Mouse (Mus musculus): ENCODE data around the gene Map3k3. TPM values are rescaled to one million over a fixed set of nuclear protein-coding genes. Genes with fewer than 3 reads are reported as not detected.

Gene Map3k3
- polyA plus RNA-seq (2015; fragmentation: Nextera tagmentation; extraction: Ambion mirVana) = 14.2 TPM in 2 replicates

DNA sequence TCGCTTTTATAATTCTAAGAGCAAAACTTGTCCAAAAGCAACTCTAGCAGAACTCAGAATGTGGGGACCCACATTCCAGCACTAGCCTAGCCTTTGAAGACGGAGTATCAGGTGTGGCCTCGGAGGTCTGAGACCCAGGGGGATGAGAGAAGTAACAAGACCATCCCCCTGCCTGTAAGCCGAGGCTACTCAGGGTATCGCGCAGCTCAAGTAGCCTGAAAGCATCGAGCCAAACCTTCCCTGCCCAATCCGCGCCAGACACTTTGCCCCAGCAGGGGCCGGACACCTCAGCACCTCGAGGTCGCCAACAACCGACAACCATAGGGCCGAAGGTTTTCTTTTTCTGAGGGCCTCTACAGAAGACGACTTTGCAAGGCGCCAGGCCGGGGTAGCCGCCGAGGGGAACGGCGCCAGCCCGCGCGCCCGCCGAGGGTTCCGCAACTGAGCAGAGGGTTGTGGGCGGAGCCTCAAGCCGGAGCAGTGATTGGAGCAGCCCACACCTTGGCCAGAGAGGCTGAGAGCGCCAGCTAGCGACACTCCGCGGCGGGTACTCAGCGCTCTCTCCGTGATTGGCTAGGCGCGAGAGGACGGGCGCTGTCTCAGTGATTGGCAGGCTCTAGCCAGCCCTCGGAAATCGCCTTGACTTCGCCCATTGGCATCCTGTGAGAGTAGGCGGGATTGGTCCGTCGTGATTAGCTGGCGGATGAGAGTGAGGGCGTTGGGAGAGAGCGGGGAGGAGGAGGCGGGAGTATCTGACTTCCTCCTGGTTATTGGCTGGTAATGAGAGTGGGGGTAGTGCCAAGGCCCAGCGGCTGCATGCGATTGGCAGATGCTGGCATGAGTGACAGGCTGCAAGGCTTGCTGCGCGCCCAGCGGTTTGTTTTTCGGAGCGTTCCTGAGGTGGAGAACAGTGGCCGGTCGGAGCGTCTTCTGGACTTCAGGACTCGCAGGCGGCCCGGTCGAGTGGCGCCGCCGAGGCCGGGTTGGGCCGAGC lies at the start of gene Map3k3:
Map3k3 (plus strand) TSS at position 906 of the 994 bp plus-strand sequence.
- peak within 1 kb of the TSS; percentile 89 for H3K9ac ChIP-seq (replicated peaks)
- under 1% methylated on average over 69 of the region's 69 CpGs for WGBS
- H3K9me3 ChIP-seq = no peaks in the 10 kb centered on the region
- H3K4me1 ChIP-seq = peaks cover 20% of the 10 kb centered on the region
- peak; percentile 98 for ATAC-seq (replicated peaks)
- H3K27ac ChIP-seq (replicated peaks) = peak within 1 kb of the TSS; percentile 97
- no peaks in the 10 kb centered on the region for H3K36me3 ChIP-seq
- no peaks in the 10 kb centered on the region for H3K27me3 ChIP-seq
- peak within 1 kb of the TSS; percentile 71 for H3K4me3 ChIP-seq
- peak within 1 kb of the TSS; percentile 71 for H3K4me2 ChIP-seq (replicated peaks)

DNA sequence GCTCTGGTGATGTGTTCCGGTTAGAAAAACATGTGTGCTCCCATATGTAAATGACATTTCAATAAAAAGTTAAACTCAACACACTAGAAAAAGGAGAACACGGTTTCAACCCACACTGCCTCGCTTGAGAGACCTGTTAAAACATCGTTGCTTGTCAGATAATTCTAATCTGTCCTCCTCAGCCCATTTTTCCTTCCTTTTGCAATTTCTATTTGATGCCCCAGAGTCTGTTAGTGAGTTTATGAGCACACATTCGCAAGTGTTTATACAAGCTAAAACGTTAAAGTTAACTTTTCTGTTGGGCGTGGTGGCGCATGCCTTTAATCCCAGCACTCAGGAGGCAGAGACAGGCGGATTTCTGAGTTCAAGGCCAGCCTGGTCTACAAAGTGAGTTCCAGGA lies 49.4 kb upstream of the Map3k3 start:
- Histone ChIP-seq H3K4me1 (peaks cover 32% of the 10 kb centered on the region), H3K27me3 (no peaks in the 10 kb centered on the region), H3K9ac (replicated peaks) (no peak overlapping the region), H3K4me3 (no peak overlapping the region), H3K27ac (replicated peaks) (no peak overlapping the region), H3K4me2 (replicated peaks) (no peak overlapping the region), H3K36me3 (no peaks in the 10 kb centered on the region), H3K9me3 (no peaks in the 10 kb centered on the region)
- ATAC-seq (replicated peaks) = no peak
- 90% methylated on average over 9 of the region's 9 CpGs for WGBS

DNA sequence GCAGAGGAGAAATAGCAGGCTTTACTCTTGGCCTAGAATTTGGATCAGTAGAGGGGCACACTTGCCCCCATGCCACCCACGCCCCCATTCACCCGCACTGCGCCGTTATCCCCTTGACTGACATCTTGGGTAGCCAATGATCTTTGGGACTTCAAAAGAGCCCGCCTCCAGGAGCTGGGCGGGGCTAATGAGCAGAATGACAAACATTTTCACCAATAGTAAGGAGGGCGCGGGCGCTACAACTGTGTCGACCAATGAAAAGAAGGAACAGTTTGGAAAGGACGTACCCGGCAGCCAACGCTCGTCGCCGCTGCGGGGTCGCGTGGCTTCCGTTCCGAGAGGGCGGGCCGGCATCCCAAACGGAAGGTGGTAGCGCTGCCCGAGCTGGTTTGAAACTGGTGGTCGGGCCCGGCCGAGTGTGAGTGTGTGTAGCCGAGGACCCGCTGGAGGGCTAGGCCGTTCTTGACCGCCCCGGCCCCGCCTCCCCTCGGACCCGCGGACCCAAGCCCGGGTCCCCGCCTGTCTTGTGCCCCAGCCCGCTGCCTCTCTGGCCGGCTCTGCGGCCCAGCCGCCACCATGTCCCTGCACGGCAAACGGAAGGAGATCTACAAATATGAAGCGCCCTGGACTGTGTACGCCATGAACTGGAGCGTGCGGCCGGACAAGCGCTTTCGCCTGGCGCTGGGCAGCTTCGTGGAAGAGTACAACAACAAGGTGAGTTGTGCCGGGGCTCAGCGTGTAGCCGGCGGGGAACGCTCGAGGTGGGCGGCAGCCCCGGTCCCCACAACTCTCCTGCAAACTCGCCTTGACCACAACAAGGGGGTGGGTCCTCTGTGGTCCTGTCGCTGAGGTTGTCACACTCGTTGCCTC lies 47.6 kb upstream of the Map3k3 start, which contains the start of gene Dcaf7:
Dcaf7 (plus strand) TSS at position 325 of the 870 bp plus-strand sequence.
- Histone ChIP-seq H3K9ac (replicated peaks) (peak within 1 kb of the TSS; percentile 90), H3K36me3 (no peaks in the 10 kb centered on the region), H3K4me2 (replicated peaks) (peak within 1 kb of the TSS; percentile 84), H3K27ac (replicated peaks) (peak within 1 kb of the TSS; percentile 90), H3K9me3 (no peaks in the 10 kb centered on the region), H3K4me1 (peaks cover 37% of the 10 kb centered on the region), H3K4me3 (peak within 1 kb of the TSS; percentile 80), H3K27me3 (no peaks in the 10 kb centered on the region)
- under 1% methylated on average over 65 of the region's 66 CpGs for WGBS
- ATAC-seq (replicated peaks) = peak; percentile 99

DNA sequence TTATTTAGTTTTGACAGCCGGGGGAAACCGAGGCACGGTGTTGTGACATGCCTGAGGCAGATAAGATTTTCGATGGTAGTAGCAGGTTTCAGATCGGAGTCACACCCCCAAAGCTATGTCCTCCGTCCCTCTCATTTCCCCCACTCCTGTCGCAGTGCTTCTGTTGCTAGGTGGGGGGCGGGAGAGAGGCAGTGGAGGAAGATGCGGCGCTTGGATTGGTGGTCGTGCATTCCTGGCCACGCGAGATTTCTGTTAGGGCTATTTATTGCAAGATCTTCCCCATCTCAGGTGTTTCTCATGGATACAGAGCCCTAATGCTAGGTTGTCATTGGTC lies 47.0 kb upstream of the Map3k3 start:
- peak; percentile 11; the same call in 1 of the 2 replicates for ATAC-seq (replicated peaks)
- H3K4me3 ChIP-seq = peak overlapping the region; percentile 80
- H3K36me3 ChIP-seq = no peaks in the 10 kb centered on the region
- H3K27ac ChIP-seq (replicated peaks) = peak overlapping the region; percentile 90
- H3K4me1 ChIP-seq = peaks cover 37% of the 10 kb centered on the region
- no peaks in the 10 kb centered on the region for H3K27me3 ChIP-seq
- WGBS = under 1% methylated on average over 13 of the region's 13 CpGs
- peak overlapping the region; percentile 90 for H3K9ac ChIP-seq (replicated peaks)
- no peaks in the 10 kb centered on the region for H3K9me3 ChIP-seq
- peak overlapping the region; percentile 84 for H3K4me2 ChIP-seq (replicated peaks)

DNA sequence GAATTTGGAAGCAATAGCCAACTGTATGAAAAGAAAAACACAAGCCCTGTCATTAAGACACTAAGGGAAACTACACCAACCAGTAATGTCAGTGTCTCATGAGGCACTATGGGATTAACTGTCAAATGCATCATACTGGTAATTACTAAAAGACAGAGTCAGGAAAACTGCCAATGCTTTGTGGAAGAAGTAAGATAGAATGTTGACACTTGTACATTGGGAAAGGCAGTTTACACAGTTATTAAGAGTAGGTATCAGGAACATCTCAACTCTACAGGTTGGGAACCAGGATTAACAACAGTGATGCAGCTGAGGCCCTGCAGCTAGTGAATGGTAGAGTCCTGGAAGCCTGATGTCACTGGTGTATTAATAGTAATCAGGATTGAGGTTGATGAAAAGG lies 40.1 kb upstream of the Map3k3 start:
- Histone ChIP-seq H3K4me3 (no peak overlapping the region), H3K36me3 (peaks cover 23% of the 10 kb centered on the region), H3K4me1 (peaks cover 10% of the 10 kb centered on the region; the same call in 1 of the 2 replicates), H3K27ac (replicated peaks) (no peak overlapping the region), H3K9me3 (no peaks in the 10 kb centered on the region), H3K9ac (replicated peaks) (no peak overlapping the region), H3K4me2 (replicated peaks) (no peak overlapping the region), H3K27me3 (no peaks in the 10 kb centered on the region)
- no peak for ATAC-seq (replicated peaks)

DNA sequence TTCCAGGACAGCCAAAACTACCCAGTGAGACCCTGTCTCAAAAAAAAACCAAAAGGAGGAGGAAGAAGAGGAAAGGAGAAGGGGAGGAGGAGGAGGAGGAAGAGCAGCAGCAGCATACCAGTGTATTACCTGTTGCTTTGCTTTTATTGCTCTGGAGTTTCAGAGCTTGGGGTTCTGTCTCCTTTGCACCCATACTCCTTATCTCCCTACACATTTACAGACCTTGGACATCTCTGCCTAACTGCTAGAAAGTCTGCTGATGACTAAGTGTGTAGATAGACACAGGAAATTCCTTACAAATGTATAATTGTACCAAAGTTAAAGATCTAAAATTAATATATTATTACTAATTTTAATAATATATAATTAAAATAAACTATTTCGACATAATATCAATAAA lies 39.2 kb upstream of the Map3k3 start:
- H3K9ac ChIP-seq (replicated peaks) = no peak overlapping the region
- 94% methylated on average over 1 of the region's 1 CpGs for WGBS
- 0 out of 2 replicates have a peak, but pooled peaks cover 5% of the 10 kb centered on the region for H3K4me1 ChIP-seq
- H3K9me3 ChIP-seq = no peaks in the 10 kb centered on the region
- no peak overlapping the region for H3K4me3 ChIP-seq
- no peak for ATAC-seq (replicated peaks)
- H3K4me2 ChIP-seq (replicated peaks) = no peak overlapping the region
- no peaks in the 10 kb centered on the region for H3K27me3 ChIP-seq
- H3K36me3 ChIP-seq = peaks cover 31% of the 10 kb centered on the region
- no peak overlapping the region for H3K27ac ChIP-seq (replicated peaks)

DNA sequence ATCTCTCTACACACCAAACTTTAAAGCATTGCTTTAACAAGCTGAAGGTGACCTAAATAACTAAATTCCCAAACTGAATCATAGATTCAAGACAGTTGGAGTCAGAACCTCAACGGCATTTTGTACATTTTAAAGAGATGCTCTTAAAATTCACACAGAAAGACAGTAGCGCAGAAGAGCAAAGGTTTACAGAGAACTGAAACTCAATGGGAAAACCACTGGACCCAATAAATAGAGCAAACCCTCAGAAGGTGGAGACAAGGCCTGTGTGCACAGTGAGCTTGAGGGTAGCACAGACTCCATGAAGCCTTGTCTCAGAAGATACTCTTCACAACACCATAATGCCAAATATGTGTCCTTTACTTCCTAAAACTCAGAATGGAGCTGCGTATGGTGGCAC lies 38.6 kb upstream of the Map3k3 start:
- H3K36me3 ChIP-seq = peaks cover 33% of the 10 kb centered on the region
- 0 out of 2 replicates have a peak, but pooled peaks cover under 1% of the 10 kb centered on the region for H3K4me1 ChIP-seq
- no peaks in the 10 kb centered on the region for H3K9me3 ChIP-seq
- no peak overlapping the region for H3K9ac ChIP-seq (replicated peaks)
- H3K27ac ChIP-seq (replicated peaks) = no peak overlapping the region
- H3K27me3 ChIP-seq = no peaks in the 10 kb centered on the region
- no peak for ATAC-seq (replicated peaks)
- WGBS = 97% methylated on average over 3 of the region's 3 CpGs
- no peak overlapping the region for H3K4me3 ChIP-seq
- no peak overlapping the region for H3K4me2 ChIP-seq (replicated peaks)

DNA sequence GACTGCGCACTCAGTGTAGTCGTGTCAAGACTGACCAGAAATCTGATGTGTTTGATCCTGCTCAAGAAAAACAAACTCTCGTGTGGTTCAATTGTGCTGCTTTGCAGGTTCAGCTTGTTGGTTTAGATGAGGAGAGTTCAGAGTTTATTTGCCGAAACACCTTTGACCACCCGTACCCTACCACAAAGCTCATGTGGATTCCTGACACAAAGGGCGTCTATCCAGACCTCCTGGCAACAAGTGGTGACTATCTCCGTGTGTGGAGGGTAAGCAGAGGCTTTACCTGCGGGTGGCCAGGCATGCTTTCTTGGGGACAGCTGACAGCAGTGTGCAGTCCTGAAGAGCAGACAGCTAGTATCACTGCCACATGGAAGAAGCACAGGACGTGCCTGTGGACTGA lies 37.8 kb upstream of the Map3k3 start:
- Histone ChIP-seq H3K9me3 (no peaks in the 10 kb centered on the region), H3K4me3 (no peak overlapping the region)

DNA sequence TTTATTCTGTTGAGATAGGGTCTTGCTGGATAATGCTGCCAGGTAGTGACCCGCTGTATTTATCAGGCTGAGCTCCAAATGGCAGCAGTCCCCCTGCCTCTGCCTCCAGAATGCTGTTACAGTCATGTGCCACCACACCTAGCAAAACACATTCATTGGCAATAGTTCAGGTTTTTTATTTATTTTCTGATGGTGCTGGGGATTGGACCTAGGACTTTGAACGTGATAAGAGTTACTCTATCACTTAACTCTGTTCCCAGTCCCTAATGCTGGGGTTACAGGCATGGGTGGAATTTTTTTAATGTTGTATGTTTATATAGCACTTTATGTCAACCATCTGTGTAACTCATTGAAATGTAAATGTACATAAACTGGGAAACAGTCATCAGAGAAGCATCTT lies 30.5 kb upstream of the Map3k3 start:
- no peak overlapping the region for H3K4me3 ChIP-seq

More for the DNA sequence above, 37.8 kb upstream of the Map3k3 start:
- Histone ChIP-seq H3K4me1 (no peaks in the 10 kb centered on the region), H3K4me2 (replicated peaks) (no peak overlapping the region), H3K27ac (replicated peaks) (no peak overlapping the region), H3K9ac (replicated peaks) (no peak overlapping the region), H3K36me3 (peaks cover 41% of the 10 kb centered on the region), H3K27me3 (no peaks in the 10 kb centered on the region)
- no peak for ATAC-seq (replicated peaks)
- 86% methylated on average over 9 of the region's 9 CpGs for WGBS

DNA sequence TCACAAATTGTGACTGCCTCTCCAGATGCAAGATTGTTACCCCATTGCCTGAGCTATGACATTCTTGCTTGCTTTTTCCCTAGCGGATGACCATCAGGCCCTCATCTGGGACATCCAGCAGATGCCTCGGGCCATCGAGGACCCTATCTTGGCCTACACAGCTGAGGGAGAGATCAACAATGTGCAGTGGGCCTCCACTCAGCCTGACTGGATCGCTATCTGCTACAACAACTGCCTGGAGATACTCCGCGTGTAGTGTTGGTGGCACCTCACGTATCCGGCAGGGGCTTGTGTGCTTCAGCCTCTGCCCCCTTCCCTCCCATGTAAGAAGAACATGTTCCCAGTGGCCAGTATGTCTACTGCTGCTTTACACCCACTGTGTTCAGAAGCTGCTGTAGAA lies 29.8 kb upstream of the Map3k3 start:
- H3K4me1 ChIP-seq = no peaks in the 10 kb centered on the region
- H3K27me3 ChIP-seq = no peaks in the 10 kb centered on the region
- H3K9ac ChIP-seq (replicated peaks) = no peak overlapping the region
- H3K9me3 ChIP-seq = no peaks in the 10 kb centered on the region
- WGBS = 96% methylated on average over 8 of the region's 8 CpGs
- H3K36me3 ChIP-seq = peaks cover 95% of the 10 kb centered on the region
- no peak overlapping the region for H3K4me3 ChIP-seq
- ATAC-seq (replicated peaks) = no peak
- H3K4me2 ChIP-seq (replicated peaks) = no peak overlapping the region
- H3K27ac ChIP-seq (replicated peaks) = no peak overlapping the region

More for the DNA sequence above, 30.5 kb upstream of the Map3k3 start:
- H3K36me3 ChIP-seq = peaks cover 94% of the 10 kb centered on the region
- no peak overlapping the region for H3K9ac ChIP-seq (replicated peaks)
- H3K9me3 ChIP-seq = no peaks in the 10 kb centered on the region
- ATAC-seq (replicated peaks) = no peak
- no peaks in the 10 kb centered on the region for H3K27me3 ChIP-seq
- H3K4me1 ChIP-seq = no peaks in the 10 kb centered on the region
- H3K27ac ChIP-seq (replicated peaks) = no peak overlapping the region
- WGBS = 93% methylated on average over 2 of the region's 2 CpGs
- H3K4me2 ChIP-seq (replicated peaks) = no peak overlapping the region

DNA sequence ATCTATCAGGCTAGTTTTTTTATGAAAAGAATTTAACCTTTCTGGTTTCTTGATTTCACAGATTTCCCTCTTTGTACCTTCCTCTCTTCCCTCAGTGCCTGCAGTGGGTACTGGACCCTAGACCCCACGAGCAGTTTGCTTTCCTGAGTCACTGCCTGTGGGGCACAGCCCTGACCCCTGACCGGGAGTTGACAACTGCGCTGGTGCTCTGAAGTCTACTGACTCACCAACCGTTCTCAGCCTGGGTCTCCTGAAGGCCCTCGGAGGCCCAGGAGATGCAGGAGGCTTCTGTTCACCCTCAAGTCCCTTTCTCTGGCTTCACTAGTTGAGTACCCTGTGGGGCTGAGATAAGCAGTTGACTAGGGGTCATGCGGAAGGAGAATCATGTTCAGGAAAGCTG lies 29.1 kb upstream of the Map3k3 start:
- WGBS = 93% methylated on average over 6 of the region's 6 CpGs
- Histone ChIP-seq H3K4me3 (no peak overlapping the region), H3K9me3 (no peaks in the 10 kb centered on the region), H3K36me3 (peaks cover 96% of the 10 kb centered on the region), H3K9ac (replicated peaks) (no peak overlapping the region), H3K4me2 (replicated peaks) (no peak overlapping the region), H3K27me3 (no peaks in the 10 kb centered on the region), H3K4me1 (no peaks in the 10 kb centered on the region), H3K27ac (replicated peaks) (no peak overlapping the region)
- ATAC-seq (replicated peaks) = no peak
